Mouse (Mus musculus) ES-CJ7 (cell line): Measurements from ENCODE around the gene Psme1.

Source experiments
- DNase-seq: peaks from one replicate; pipeline ENCODE4 v3.0.0; 2011; ENCODE audit warnings: low read depth, low spot score

Gene Psme1

DNA sequence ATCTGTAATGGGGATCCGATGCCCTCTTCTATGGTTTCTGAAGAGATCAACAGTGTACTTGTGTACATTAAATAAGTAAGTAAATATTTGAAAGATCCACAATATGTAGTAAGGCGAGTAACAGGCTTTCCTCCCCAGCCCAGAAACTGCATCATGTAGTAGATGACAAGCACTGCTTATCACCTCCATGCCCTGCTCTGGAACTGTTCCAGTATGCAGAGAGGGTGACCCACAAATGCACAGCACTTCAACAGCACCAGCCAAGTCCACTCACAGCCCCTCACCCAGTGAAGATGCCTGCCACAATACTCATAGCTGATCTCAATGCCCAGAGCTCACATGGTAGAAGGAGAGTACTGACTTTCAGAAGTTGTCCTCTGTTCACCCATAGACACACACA lies 7.3 kb upstream of the Psme1 start:
- no peak for DNase-seq

DNA sequence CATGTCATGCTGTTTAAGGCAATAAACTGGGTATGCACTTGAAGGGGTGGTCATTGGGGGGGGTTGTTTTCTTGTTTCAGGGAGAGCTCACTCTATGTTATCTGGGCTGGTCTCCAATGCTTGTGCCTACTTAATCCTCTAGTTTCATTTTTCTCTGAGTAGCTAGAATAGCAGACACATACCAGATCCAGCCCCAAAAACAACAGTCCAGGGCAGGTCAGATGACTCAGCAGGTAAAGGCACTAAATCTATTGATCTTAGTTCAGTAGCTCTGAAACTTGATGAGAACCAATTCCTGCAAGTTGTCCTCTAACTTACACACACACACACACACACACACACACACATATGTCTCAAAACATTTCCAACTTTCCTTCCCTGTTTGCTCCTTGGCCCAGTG lies 6.2 kb upstream of the Psme1 start:
- DNase-seq: no peak

DNA sequence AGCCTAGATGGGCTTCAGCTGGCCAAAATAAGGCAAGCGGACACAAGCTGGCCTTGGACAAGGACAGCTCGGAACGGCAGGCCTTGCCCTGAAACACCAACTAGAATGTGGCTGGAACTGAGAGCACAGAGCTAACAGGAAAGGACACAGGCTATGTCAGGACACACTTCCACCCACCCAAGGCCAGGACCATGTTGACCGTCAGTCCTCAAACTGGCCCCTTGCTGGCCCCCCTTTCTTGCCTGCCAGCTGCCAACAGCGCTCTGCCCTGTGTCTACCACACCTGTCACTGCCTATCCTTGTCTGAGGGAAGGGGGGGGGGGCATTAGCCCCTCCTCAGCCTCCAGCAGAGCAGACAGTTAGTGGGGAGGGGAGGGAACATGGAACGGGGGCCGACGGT lies 2.6 kb upstream of the Psme1 start, which contains the start of gene Fitm1:
Gene Fitm1, plus strand, starts transcription at position 316 of the 400 bp plus-strand sequence.
- no peak for DNase-seq

DNA sequence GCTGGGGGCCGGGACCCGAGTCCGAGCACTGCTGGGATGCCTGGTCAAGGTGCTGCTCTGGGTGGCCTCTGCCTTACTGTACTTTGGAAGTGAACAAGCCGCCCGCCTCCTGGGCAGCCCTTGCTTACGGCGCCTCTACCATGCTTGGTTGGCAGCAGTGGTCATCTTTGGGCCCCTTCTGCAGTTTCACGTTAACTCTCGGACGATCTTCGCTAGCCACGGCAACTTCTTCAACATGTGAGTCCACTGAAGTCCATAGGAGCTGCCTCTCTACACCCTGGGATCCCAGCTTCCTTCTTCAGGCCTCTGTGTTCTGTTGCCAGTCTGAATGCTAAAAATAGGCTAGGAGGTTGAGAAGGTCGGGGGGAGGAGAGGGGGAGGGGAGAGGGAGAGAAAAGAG lies 2.2 kb upstream of the Psme1 start:
- no peak for DNase-seq

DNA sequence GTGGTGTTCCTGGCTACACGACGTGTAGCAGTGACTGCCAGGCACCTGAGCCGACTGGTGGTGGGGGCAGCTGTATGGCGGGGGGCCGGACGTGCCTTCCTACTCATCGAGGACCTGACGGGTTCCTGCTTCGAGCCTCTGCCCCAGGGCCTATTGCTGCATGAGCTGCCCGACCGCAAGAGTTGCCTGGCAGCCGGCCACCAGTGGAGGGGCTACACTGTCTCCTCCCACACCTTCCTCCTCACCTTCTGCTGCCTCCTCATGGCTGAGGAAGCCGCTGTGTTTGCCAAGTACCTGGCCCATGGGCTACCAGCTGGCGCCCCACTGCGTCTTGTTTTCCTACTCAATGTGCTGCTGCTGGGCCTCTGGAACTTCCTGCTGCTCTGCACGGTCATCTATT lies 1.5 kb upstream of the Psme1 start:
- no peak for DNase-seq

DNA sequence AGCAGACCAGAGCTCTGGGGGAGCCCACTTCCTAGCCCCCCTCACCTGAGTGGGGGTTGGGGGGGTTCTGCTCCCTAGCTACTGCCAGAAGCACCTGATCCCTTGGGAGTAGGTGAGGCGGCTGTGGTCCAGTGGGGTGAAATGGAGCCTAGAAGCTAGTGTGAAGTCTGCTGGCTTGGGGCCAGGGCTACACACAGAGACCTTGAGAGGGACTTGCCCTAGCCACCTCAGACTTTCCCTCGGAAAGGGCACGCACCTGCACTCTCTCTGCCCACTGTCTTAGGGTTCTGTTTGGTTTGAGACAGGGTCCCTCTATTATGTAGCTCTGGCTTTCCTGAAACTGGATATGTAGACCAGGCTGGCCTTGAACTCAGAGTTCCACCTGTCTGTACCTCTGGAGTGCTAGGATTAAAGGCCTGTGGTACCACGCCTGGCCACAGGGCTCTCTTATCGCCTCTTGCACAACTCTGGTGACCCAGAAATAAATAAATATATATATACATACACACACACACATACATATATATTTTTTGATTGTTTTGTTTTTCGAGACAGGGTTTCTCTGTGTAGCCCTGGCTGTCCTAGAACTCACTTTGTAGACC lies 846 bp downstream of the Psme1 start:
- no peak for DNase-seq

DNA sequence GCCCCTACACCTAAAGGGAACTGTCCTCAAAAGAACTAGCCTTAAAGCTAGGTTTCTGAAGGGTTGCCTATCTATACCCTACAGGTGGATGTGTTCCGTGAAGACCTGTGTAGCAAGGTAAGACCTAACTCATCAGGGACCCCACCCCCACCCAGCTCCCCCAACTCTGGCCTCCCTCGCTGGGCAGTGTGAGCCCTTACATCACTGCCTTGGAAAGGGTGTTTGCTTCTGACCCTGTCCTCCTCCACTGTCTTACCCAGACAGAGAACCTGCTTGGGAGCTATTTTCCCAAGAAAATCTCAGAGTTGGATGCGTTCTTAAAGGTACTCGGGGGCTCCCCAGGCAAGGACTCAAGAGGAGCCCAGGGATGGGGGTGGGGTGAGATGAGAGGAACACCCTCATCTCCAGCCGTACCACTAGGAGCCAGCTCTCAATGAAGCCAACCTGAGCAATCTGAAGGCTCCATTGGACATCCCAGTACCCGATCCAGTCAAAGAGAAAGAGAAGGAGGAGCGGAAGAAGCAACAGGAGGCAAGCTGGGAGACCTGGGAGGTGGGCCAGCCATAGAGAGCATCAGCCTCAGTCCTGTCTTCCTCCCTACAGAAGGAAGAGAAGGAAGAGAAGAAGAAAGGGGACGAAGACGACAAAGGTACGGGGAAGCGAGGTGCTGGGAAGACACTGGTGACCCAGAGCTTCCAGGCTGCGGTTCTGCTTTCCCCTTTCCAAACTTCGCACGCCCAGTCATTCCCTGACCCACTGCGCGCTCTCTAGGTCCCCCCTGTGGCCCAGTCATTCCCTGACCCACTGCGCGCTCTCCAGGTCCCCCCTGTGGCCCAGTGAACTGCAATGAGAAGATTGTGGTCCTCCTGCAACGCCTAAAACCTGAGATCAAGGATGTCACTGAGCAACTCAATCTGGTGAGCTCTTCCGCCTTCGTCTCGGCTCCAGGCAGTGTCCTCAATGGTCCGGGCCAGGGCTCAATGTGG lies 1.9 kb downstream of the Psme1 start:
- peak; percentile 42 for DNase-seq

DNA sequence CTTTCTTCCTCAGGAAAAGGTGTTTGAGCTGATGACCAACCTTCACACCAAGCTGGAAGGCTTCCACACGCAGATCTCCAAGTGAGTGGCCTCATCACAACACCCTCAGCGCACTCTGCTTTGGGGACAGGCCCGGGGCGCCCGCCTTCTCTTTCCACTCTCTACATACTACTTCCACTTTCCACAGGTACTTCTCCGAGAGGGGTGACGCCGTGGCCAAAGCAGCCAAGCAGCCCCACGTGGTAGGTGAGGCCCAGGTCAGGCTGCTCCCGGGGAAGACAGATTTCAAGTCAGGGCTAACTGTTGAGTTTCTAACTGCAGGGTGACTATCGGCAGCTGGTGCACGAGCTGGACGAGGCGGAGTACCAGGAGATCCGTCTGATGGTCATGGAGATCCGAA lies 2.8 kb downstream of the Psme1 start:
- no peak for DNase-seq

DNA sequence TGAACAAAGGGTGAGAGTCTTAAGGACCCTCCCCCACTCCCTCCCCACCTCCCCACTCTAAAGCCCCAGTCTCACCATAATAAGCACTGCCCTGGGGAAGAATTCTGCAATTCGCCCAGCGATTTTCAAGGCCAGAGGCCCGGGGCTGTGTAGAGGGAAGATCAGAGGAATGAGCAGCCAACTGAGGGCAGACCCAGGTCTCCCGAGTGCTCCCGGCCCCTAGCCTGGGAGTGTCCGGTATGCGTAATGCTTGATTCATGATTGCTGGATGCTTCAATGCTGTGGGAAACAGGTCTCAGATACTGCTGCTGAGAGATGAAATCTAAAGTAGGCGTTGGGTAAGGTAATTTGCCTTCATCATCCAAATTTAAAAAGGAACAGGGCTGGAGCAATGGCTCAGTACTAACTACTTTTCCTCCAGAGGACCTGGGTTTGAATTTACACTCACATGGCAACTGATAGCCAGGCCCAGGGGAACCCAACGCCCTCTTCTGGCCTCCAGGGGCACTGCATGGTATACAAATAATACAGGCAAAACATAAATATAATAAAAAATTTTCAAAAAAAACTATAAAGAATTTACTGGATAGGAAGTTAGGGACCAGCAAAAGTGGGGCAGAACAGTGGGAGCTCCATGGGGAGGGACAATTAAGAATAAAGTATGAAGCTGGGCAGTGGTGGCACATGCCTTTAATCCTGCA lies 4.2 kb downstream of the Psme1 start:
- DNase-seq: peak; percentile 47

DNA sequence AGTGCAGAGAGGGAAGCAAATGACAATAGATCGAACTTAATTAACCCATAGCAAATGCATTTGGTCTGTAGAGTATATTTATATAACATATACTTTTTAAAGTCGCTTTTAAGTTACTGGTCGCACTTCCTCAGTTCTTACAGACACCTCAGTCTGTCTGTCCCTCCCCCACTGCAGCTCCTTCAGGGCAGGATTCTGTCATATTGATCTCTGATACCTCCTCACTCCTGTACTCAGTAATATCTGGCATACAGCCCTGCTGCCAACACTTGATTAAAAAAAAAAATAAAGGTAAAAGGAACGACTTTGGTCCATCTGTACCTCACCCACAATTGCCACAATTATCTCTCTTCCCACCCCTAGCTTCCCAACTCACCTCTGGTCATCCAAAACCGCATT lies 6.4 kb downstream of the Psme1 start:
- no peak for DNase-seq

DNA sequence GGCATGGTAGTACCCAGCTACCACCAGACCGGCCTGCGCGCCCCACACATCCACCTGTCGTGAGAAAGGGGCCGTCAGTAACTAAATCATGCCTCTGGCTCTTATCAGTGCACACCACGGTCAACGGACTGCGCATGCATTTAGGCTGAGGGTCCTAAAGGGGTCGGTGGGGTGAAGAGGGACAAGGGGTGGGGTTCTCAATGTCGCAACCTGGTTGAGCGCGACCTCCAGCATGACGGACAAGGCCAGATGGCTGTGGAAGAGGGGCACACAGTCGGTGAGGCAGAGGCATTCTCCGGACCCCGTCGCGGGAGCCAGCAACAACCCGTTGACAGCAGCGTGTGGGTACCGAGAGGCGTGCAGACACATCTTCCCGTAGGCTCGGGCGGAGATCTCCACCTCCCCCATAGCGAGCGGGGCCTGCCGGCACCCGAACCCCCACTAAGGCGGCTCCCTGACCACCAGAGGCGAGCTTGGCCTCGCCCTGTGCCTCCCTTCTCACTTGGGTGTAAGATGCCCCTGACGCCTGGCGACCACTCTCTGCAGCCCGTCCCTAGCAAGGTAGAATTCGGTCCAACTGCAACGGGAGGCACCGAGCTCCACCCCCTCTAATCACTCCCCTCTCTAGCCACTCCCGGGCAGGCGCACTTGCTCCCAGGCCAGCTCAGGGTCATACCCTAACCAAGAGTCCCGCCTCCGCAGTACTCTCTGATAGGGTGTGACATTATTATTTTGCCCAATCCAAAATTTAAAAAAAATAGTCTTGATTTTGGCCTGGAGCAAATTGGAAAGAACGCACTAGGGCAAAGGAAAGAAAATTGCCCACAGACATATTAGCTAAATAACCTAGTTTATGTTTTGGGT lies 7.0 kb downstream of the Psme1 start, which contains the start of gene Emc9:
Gene Emc9, minus strand, starts transcription at position 601 of the 864 bp plus-strand sequence.
- DNase-seq: peak; percentile 86

DNA sequence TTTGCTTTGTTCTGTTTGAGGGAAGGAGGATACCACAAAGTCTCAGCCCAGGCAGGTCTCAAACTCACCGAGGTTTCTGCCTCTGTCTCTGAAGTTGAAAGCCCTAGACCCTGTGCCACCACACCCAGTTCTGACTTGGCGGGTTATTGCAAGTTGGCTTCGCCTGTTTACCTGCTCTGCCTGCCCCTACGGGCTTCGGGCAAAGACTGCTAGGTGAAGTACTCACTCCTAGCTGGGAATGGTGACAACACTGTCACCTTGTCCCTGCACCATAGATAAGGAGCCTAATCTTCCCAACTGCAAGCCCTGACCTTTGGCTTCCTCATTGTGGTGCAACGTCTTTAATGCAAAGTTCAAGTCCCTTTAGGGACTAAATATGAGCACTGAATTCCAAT lies 7.6 kb downstream of the Psme1 start:
- DNase-seq: no peak

DNA sequence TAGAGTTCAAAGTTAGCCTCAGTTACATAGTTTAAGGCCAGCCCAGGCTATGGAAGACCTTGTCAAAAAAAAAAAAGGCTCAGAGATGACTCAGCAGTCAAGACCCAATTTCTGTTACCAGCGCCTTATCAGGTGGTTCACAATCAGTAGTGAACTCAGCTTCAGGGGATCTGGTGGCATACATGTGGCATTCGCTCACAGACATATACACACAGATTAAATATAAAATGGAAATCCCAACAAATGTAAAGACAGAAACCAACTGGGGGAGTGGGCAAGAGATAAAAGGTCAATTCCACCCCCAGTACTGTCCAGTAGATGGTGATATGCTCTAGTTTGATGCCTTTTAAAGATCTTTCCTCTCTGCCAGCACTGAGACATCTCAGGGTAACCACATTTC lies 8.2 kb downstream of the Psme1 start:
- DNase-seq: no peak

DNA sequence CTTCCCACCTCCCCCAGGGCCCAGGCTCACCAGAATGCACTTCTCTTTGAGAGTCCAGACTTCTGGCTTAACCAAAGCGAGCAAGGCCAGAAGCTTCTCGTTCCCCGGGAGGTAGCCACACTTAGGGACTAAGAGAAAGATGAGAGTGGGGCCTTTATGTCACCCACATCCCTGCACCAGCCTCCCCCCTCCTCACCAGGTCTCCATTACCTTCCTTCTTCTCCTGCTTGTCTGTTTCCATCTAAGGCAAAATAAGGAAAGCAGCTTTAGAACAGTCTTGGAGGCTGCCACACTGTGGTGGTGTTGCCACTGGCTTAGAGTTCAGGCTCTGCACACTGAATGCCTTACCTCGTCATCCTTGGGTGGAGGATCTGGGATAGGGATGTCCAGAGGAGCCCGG lies 11.3 kb downstream of the Psme1 start:
- DNase-seq: no peak

DNA sequence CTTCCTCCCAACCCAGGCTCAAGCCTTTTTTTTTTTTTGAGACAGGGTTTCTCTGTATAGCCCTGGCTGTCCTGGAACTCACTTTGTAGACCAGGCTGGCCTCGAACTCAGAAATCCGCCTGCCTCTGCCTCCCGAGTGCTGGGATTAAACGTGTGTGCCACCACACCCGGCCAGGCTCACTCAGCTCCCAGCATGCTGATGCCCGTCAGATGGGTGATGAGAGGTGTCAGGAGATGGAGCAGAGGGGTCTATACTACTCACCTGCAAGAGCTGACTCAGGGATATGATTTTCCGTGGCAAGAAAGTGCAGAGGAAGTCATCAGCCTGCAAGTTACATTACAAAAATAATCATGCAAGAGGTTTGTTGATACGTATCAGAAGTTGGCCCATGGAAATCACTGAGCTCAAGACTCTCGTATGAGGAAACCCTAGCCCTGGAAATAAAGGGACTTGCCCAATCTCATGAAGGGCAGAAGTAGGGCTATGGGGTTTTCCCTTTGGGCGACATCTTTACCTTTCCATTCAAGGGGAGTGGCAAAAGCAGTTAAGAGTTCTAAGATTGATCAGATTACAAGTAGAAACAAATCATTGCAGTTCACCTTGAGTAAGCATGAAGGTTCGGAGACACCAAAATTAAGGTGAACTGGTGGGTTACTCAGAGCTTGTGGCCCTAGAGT lies 12.0 kb downstream of the Psme1 start:
- no peak for DNase-seq

DNA sequence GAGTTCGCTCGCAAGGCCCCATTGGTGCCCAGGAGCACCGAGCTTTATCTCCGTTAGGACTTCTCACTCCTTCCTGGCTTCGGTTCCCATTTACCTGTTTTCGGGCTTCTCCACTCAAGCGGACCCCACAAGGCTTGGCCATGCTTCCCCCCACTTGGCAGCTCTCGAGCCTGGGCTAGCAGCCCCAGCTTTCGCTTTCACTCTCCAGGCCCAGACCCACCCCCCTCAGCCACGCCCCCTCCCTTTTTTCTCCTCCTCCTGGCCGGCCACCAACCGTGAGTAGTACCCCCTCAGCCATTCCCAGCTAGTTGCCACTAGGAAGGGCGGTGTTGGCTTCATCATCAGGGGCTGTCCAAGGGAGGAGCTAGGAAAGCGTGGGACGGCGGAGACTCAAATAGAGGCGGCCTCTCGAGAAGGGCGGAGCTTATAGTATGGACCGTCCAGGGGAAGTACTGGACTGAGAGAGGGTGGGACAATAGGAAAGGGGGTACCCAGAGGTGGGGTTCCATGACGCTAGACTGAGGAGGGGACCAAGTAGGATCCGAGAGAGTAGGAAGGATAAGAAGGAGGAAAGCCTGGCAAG lies 12.9 kb downstream of the Psme1 start, which contains the start of gene Psme2:
Gene Psme2, minus strand, starts transcription at position 366 of the 583 bp plus-strand sequence.
- peak; percentile 97 for DNase-seq

DNA sequence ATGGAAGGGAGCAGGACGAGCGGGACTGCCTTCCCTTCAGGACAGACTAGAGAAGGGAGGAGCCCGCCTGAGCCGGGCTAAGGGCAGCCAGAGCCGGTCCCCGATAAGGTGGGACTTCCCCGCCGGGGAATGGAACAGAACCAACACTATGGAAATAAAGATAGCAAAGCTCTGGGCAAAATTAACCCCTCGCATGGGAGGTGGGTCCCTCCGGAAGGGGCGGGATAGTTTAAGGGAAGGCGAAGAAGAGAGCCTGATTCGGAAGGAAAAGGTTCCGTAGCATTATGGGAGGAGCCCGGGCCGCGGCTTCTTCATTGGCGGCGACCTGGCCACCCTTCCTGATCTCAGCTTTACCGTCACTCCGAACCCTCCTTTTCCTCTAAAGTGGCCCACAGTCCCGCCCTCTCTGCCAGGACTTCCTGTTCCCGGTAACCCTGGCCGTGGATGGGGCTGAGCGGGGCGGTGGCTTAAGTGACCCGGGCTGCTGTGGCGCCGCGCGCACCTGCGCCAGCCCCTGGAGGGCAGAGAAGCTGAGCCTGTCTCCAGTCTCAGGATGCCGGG lies 13.5 kb downstream of the Psme1 start, which contains the start of gene Rnf31:
Gene Rnf31, plus strand, starts transcription at position 378 of the 561 bp plus-strand sequence.
- DNase-seq: peak; percentile 96

DNA sequence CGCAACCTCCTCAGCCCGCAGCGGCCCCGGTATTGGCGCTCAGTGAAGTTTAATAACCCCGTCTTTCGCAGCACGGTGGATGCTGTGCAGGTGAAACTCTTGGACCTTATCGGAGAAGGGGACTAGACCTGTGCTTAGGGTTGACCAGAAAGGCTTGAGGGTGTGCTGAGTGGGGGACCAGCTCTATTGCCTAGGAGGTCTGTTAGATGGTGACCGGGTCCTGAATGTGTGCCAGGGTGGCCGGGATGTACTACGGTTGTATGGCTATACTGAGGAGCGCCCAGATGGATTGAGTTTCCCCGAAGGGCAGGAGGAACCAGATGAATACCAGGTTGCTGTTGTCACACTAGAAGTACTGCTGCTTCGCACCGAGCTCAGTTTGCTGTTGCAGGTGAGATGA lies 14.3 kb downstream of the Psme1 start:
- no peak for DNase-seq

DNA sequence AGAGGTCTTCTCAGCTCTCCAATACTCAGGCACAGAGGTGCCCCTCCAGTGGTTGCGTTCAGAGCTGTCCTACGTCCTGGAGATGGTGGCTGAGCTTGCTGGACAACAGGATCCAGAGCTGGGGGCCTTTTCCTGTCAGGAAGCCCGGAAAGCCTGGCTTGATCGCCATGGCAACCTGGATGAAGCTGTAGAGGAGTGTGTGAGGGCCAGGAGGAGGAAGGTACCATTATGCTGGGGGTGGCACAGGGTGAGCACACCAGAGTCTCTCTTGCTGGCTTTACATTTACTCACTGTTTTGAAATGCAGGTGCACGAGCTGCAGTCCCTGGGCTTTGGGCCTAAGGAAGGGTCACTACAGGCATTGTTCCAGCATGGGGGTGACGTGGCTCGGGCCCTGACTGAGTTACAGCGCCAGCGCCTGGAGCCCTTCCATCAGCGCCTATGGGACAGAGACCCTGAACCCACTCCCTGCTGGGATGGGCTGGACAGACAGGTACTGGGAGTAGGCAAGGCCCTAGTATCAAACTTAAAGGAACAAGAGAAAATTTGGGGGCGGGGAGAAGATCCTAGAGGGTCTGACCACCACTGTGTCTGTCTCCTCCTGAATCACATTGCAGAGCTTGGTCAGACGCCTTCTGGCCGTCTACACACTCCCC lies 18.2 kb downstream of the Psme1 start:
- no peak for DNase-seq
